Mouse (Mus musculus) G1E (cell line): ENCODE measurements around the gene Metap1d.

Experiments used
- CTCF ChIP-seq: IDR thresholded peaks from 2 replicates; pipeline ENCODE4 v1.5.1; 2012; ENCODE audit warnings: low read depth, low read length, inconsistent platforms, mixed read lengths
- GATA2 ChIP-seq: IDR thresholded peaks from 2 replicates; pipeline ENCODE4 v1.6.1; 2012; ENCODE audit warnings: low read depth, low read length, inconsistent platforms, borderline replicate concordance
- POLR2AphosphoS5 ChIP-seq: IDR thresholded peaks from 2 replicates; pipeline ENCODE4 v1.6.1; 2012; ENCODE audit warnings: low read depth, low read length, inconsistent platforms; ENCODE audit not compliant: insufficient replicate concordance
- TAL1 ChIP-seq: conservative IDR thresholded peaks from 2 replicates; pipeline ENCODE4 v1.6.1; 2012; ENCODE audit warnings: low read depth, low read length, inconsistent platforms, mixed read lengths

GRCm38 (mm10) chr2:71420895-71421425 lies 32.1 kb upstream of the Metap1d start:
- TF ChIP-seq POLR2AphosphoS5 (no peak), CTCF (no peak), GATA2 (no peak), TAL1 (no peak)
